Mouse (Mus musculus): ENCODE data around the gene Stap2. TPM values are rescaled to one million over a fixed set of nuclear protein-coding genes. Genes with fewer than 3 reads are reported as not detected.

Stap2 gene
- polyA plus RNA-seq (2014; fragmentation: Nextera tagmentation; extraction: Ambion mirVana), result 24.3 and 25.9 TPM in 2 replicates

- Histone ChIP-seq H3K4me1 (replicated peaks; ENCODE audit: control insufficient read depth, insufficient read depth, low read length) (peaks cover 19% of the 10 kb centered on the region), H3K36me3 (ENCODE audit: control insufficient read depth, insufficient read depth, low read length) (no peaks in the 10 kb centered on the region), H3K9ac (ENCODE audit: low read length) (peak within 1 kb of the TSS; percentile 27; the same call in 1 of the 2 replicates), H3K4me2 (ENCODE audit: low read length) (peak within 1 kb of the TSS; percentile 42), H3K4me3 (ENCODE audit: low read depth, low read length) (peak within 1 kb of the TSS; percentile 24), H3K27me3 (replicated peaks; ENCODE audit: control insufficient read depth, insufficient read depth, low read length) (peaks cover 6% of the 10 kb centered on the region; the same call in 1 of the 2 replicates), H3K27ac (ENCODE audit: low read depth) (no peak within 1 kb of the TSS), H3K9me3 (ENCODE audit: control insufficient read depth, low read length) (no peaks in the 10 kb centered on the region)
- DNase-seq (ENCODE audit: low spot score), result no peak
- WGBS, result 38% methylated on average over 13 of the region's 13 CpGs
- ATAC-seq (replicated peaks; ENCODE audit: low FRiP score, low TSS enrichment, low read depth), result no peak
These were observed at the start of gene Stap2, which contains the start of gene Mpnd for GRCm38 (mm10) chr17:56005415-56006061. Gene Stap2 (minus strand): TSS chr17:56005584. Gene Mpnd (plus strand): TSS chr17:56005711.

- Histone ChIP-seq H3K27me3 (replicated peaks; ENCODE audit: control insufficient read depth, insufficient read depth, low read length) (no peaks in the 10 kb centered on the region), H3K36me3 (ENCODE audit: control insufficient read depth, insufficient read depth, low read length) (peaks cover 77% of the 10 kb centered on the region), H3K4me1 (replicated peaks; ENCODE audit: control insufficient read depth, insufficient read depth, low read length) (no peaks in the 10 kb centered on the region), H3K9me3 (ENCODE audit: control insufficient read depth, low read length) (no peaks in the 10 kb centered on the region), H3K4me3 (ENCODE audit: low read depth, low read length) (no peak overlapping the region), H3K4me2 (ENCODE audit: low read length) (no peak overlapping the region), H3K27ac (ENCODE audit: low read depth) (no peak overlapping the region), H3K9ac (ENCODE audit: low read length) (no peak overlapping the region)
- no peak for DNase-seq (ENCODE audit: low spot score)
- no peak for ATAC-seq (replicated peaks; ENCODE audit: low FRiP score, low TSS enrichment, low read depth)
These were observed 49.6 kb upstream of the Stap2 start for GRCm38 (mm10) chr17:56054938-56055337.

- Histone ChIP-seq H3K36me3 (ENCODE audit: control insufficient read depth, insufficient read depth, low read length) (peaks cover 76% of the 10 kb centered on the region), H3K4me1 (replicated peaks; ENCODE audit: control insufficient read depth, insufficient read depth, low read length) (no peaks in the 10 kb centered on the region), H3K9me3 (ENCODE audit: control insufficient read depth, low read length) (no peaks in the 10 kb centered on the region), H3K27ac (ENCODE audit: low read depth) (no peak overlapping the region), H3K9ac (ENCODE audit: low read length) (no peak overlapping the region), H3K27me3 (replicated peaks; ENCODE audit: control insufficient read depth, insufficient read depth, low read length) (no peaks in the 10 kb centered on the region), H3K4me2 (ENCODE audit: low read length) (no peak overlapping the region), H3K4me3 (ENCODE audit: low read depth, low read length) (no peak overlapping the region)
- no peak for ATAC-seq (replicated peaks; ENCODE audit: low FRiP score, low TSS enrichment, low read depth)
- no peak for DNase-seq (ENCODE audit: low spot score)
- 76% methylated on average over 5 of the region's 5 CpGs for WGBS
These were observed 46.0 kb upstream of the Stap2 start for GRCm38 (mm10) chr17:56051369-56051768.

- 1% methylated on average over 12 of the region's 12 CpGs for WGBS
- Histone ChIP-seq H3K9me3 (ENCODE audit: control insufficient read depth, low read length) (no peaks in the 10 kb centered on the region), H3K4me3 (ENCODE audit: low read depth, low read length) (peak overlapping the region; percentile 61), H3K9ac (ENCODE audit: low read length) (peak overlapping the region; percentile 74), H3K36me3 (ENCODE audit: control insufficient read depth, insufficient read depth, low read length) (peaks cover 30% of the 10 kb centered on the region), H3K27me3 (replicated peaks; ENCODE audit: control insufficient read depth, insufficient read depth, low read length) (no peaks in the 10 kb centered on the region), H3K27ac (ENCODE audit: low read depth) (peak overlapping the region; percentile 73), H3K4me2 (ENCODE audit: low read length) (peak overlapping the region; percentile 69), H3K4me1 (replicated peaks; ENCODE audit: control insufficient read depth, insufficient read depth, low read length) (peaks cover 17% of the 10 kb centered on the region)
- ATAC-seq (replicated peaks; ENCODE audit: low FRiP score, low TSS enrichment, low read depth) (no peak), DNase-seq (ENCODE audit: low spot score) (peak; percentile 66)
These were observed 35.4 kb upstream of the Stap2 start for GRCm38 (mm10) chr17:56040857-56041163.

GRCm38 (mm10) chr17:56040030-56040856 lies 34.9 kb upstream of the Stap2 start, which contains the start of gene Chaf1a:
Gene Chaf1a (plus strand): TSS chr17:56040439.
- DNase-seq (ENCODE audit: low spot score), result peak; percentile 91

GRCm38 (mm10) chr17:56039345-56039744 lies 34.0 kb upstream of the Stap2 start:
- Histone ChIP-seq H3K4me2 (ENCODE audit: low read length) (peak overlapping the region; percentile 69), H3K27me3 (replicated peaks; ENCODE audit: control insufficient read depth, insufficient read depth, low read length) (no peaks in the 10 kb centered on the region), H3K9ac (ENCODE audit: low read length) (peak overlapping the region; percentile 15; the same call in 1 of the 2 replicates), H3K4me3 (ENCODE audit: low read depth, low read length) (peak overlapping the region; percentile 61; the same call in 1 of the 2 replicates), H3K4me1 (replicated peaks; ENCODE audit: control insufficient read depth, insufficient read depth, low read length) (peaks cover 29% of the 10 kb centered on the region), H3K27ac (ENCODE audit: low read depth) (no peak overlapping the region), H3K9me3 (ENCODE audit: control insufficient read depth, low read length) (no peaks in the 10 kb centered on the region), H3K36me3 (ENCODE audit: control insufficient read depth, insufficient read depth, low read length) (peaks cover 20% of the 10 kb centered on the region)
- ATAC-seq (replicated peaks; ENCODE audit: low FRiP score, low TSS enrichment, low read depth) (no peak), DNase-seq (ENCODE audit: low spot score) (no peak)
- WGBS, result 77% methylated on average over 4 of the region's 4 CpGs

More at GRCm38 (mm10) chr17:56040030-56040856, 34.9 kb upstream of the Stap2 start, which contains the start of gene Chaf1a:
- Histone ChIP-seq H3K27me3 (replicated peaks; ENCODE audit: control insufficient read depth, insufficient read depth, low read length) (no peaks in the 10 kb centered on the region), H3K4me2 (ENCODE audit: low read length) (peak within 1 kb of the TSS; percentile 69), H3K27ac (ENCODE audit: low read depth) (peak within 1 kb of the TSS; percentile 73), H3K4me1 (replicated peaks; ENCODE audit: control insufficient read depth, insufficient read depth, low read length) (peaks cover 22% of the 10 kb centered on the region), H3K36me3 (ENCODE audit: control insufficient read depth, insufficient read depth, low read length) (peaks cover 24% of the 10 kb centered on the region), H3K9ac (ENCODE audit: low read length) (peak within 1 kb of the TSS; percentile 74), H3K9me3 (ENCODE audit: control insufficient read depth, low read length) (no peaks in the 10 kb centered on the region), H3K4me3 (ENCODE audit: low read depth, low read length) (peak within 1 kb of the TSS; percentile 61)
- ATAC-seq (replicated peaks; ENCODE audit: low FRiP score, low TSS enrichment, low read depth), result peak; percentile 88
- under 1% methylated on average over 68 of the region's 68 CpGs for WGBS

GRCm38 (mm10) chr17:56038583-56039261 lies 33.3 kb upstream of the Stap2 start:
- H3K27ac ChIP-seq (ENCODE audit: low read depth), result no peak overlapping the region
- H3K4me1 ChIP-seq (replicated peaks; ENCODE audit: control insufficient read depth, insufficient read depth, low read length), result peaks cover 29% of the 10 kb centered on the region
- no peak for DNase-seq (ENCODE audit: low spot score)
- no peak overlapping the region for H3K4me2 ChIP-seq (ENCODE audit: low read length)
- ATAC-seq (replicated peaks; ENCODE audit: low FRiP score, low TSS enrichment, low read depth), result no peak
- H3K27me3 ChIP-seq (replicated peaks; ENCODE audit: control insufficient read depth, insufficient read depth, low read length), result no peaks in the 10 kb centered on the region
- peaks cover 17% of the 10 kb centered on the region; the same call in 1 of the 2 replicates for H3K36me3 ChIP-seq (ENCODE audit: control insufficient read depth, insufficient read depth, low read length)
- 83% methylated on average over 8 of the region's 8 CpGs for WGBS
- no peak overlapping the region for H3K4me3 ChIP-seq (ENCODE audit: low read depth, low read length)
- H3K9ac ChIP-seq (ENCODE audit: low read length), result no peak overlapping the region
- H3K9me3 ChIP-seq (ENCODE audit: control insufficient read depth, low read length), result no peaks in the 10 kb centered on the region

GRCm38 (mm10) chr17:56036901-56037287 lies 31.5 kb upstream of the Stap2 start:
- H3K4me1 ChIP-seq (replicated peaks; ENCODE audit: control insufficient read depth, insufficient read depth, low read length), result peaks cover 38% of the 10 kb centered on the region
- DNase-seq (ENCODE audit: low spot score), result no peak
- WGBS, result 38% methylated on average over 13 of the region's 13 CpGs
- H3K9ac ChIP-seq (ENCODE audit: low read length), result peak overlapping the region; percentile 40
- no peak for ATAC-seq (replicated peaks; ENCODE audit: low FRiP score, low TSS enrichment, low read depth)
- H3K4me3 ChIP-seq (ENCODE audit: low read depth, low read length), result peak overlapping the region; percentile 25; the same call in 1 of the 2 replicates
- no peaks in the 10 kb centered on the region for H3K27me3 ChIP-seq (replicated peaks; ENCODE audit: control insufficient read depth, insufficient read depth, low read length)
- peak overlapping the region; percentile 49 for H3K4me2 ChIP-seq (ENCODE audit: low read length)
- no peak overlapping the region for H3K27ac ChIP-seq (ENCODE audit: low read depth)
- H3K36me3 ChIP-seq (ENCODE audit: control insufficient read depth, insufficient read depth, low read length), result peaks cover 12% of the 10 kb centered on the region; the same call in 1 of the 2 replicates
- H3K9me3 ChIP-seq (ENCODE audit: control insufficient read depth, low read length), result no peaks in the 10 kb centered on the region
